In genomic region chr11:111281237-111282160, GRCm38 (mm10) we compare ENCODE assay signal across 16 mouse cellular contexts.
DNase-seq lines count a peak whose midpoint lies in the region; TF ChIP-seq lines count a peak whose summit lies in the region.
"Had no signal": no experiment of that assay in that cellular context is flagged by ENCODE, and none has a peak within 500 bp of the region (broad histone marks: within the 10 kb centered on the region; RNA-seq: fewer than 3 reads in every experiment).

No protein-coding gene starts in this region.

- H3K27ac ChIP-seq in cortical plate, adult 2 months (ENCODE audit: insufficient read depth, low read length): 0 out of 2 replicates have a peak overlapping the region, but pooled peaks have one; percentile 5
- H3K27ac ChIP-seq in limb, embryonic 10.5 days: peak overlapping the region; percentile 64
- H3K27ac ChIP-seq in thymus, adult 2 months (ENCODE audit: control insufficient read depth, insufficient read depth, low read length): no peak overlapping the region
- H3K27ac ChIP-seq: embryonic facial prominence, embryonic 10.5 days; heart, embryonic 10.5 days; hindbrain, embryonic 13.5 days; limb, embryonic 13.5 days; liver, embryonic 15.5 days; macrophage had no signal

- no peaks in the 10 kb centered on the region for H3K36me3 ChIP-seq in limb, embryonic 10.5 days
- no peaks in the 10 kb centered on the region for H3K36me3 ChIP-seq in thymus, adult 2 months (ENCODE audit: control insufficient read depth, insufficient read depth, low read length)
- H3K36me3 ChIP-seq: embryonic facial prominence, embryonic 10.5 days; heart, embryonic 10.5 days; hindbrain, embryonic 13.5 days; limb, embryonic 13.5 days; liver, embryonic 15.5 days had no signal

- H3K9me3 ChIP-seq in limb, embryonic 10.5 days (replicated peaks): no peaks in the 10 kb centered on the region
- H3K9me3 ChIP-seq: embryonic facial prominence, embryonic 10.5 days; heart, embryonic 10.5 days; hindbrain, embryonic 13.5 days; limb, embryonic 13.5 days; liver, embryonic 15.5 days had no signal

- TF ChIP-seq POLR2A in cortical plate, adult 2 months (IDR thresholded peaks at IDR 0.05; ENCODE audit: extremely low read depth, insufficient read depth, low read length): no peak
- no peak for TF ChIP-seq POLR2A in thymus, adult 2 months (IDR thresholded peaks at IDR 0.05; ENCODE audit: control insufficient read depth, extremely low read depth, insufficient read depth, low read length, poor library complexity)

- H3K27me3 ChIP-seq in limb, embryonic 10.5 days (ENCODE audit: low read depth, poor library complexity, severe bottlenecking): no peaks in the 10 kb centered on the region
- H3K27me3 ChIP-seq in thymus, adult 2 months (ENCODE audit: control insufficient read depth, insufficient read depth, low read length): no peaks in the 10 kb centered on the region
- H3K27me3 ChIP-seq: hindbrain, embryonic 13.5 days; limb, embryonic 13.5 days; liver, embryonic 15.5 days had no signal

- DNase-seq in left cerebral cortex, adult 18-20 months (ENCODE audit: low spot score in 2 of 2): peak; percentile 6 to 42
- DNase-seq in left cerebral cortex, adult 11 months (ENCODE audit: low spot score): no peak
- DNase-seq in frontal cortex, postnatal 36 days (ENCODE audit: low spot score in 2 of 2): peak; percentile 17 to 28
- DNase-seq in limb, embryonic 10.5 days (ENCODE audit: low spot score): no peak
- DNase-seq in thymus, adult 2 months: no peak
- DNase-seq in T-cell, adult 2 months (ENCODE audit: low spot score): no peak
- DNase-seq: adrenal gland, adult 2 months; cerebellum, adult 8-10 months; thymus, adult 18-20 months had no signal

- no peaks in the 10 kb centered on the region for H3K4me1 ChIP-seq in cortical plate, adult 2 months (ENCODE audit: control insufficient read depth, insufficient read depth, low read length)
- H3K4me1 ChIP-seq in limb, embryonic 10.5 days: peaks cover 44% of the 10 kb centered on the region
- H3K4me1 ChIP-seq in thymus, adult 2 months (replicated peaks; ENCODE audit: control insufficient read depth, insufficient read depth, low read length): no peaks in the 10 kb centered on the region
- H3K4me1 ChIP-seq: liver, embryonic 15.5 days had no signal

- no peak for TF ChIP-seq CTCF in cortical plate, adult 2 months (IDR thresholded peaks at IDR 0.05; ENCODE audit: extremely low read depth, insufficient read depth, low read length)
- no peak for TF ChIP-seq CTCF in thymus, adult 2 months (IDR thresholded peaks at IDR 0.05; ENCODE audit: borderline replicate concordance, control insufficient read depth, extremely low read depth, insufficient read depth, low read length, poor library complexity)

- 52% methylated on average over 7 of the region's 7 CpGs for whole genome bisulfite sequencing in limb, embryonic 10.5 days
- 84% methylated on average over 7 of the region's 7 CpGs for WGBS in thymus, adult 2 months

- H3K4me3 ChIP-seq in cortical plate, adult 2 months (ENCODE audit: insufficient read depth, low read length): no peak overlapping the region
- no peak overlapping the region for H3K4me3 ChIP-seq in limb, embryonic 10.5 days
- H3K4me3 ChIP-seq in thymus, adult 2 months (ENCODE audit: control insufficient read depth, insufficient read depth, low read length): no peak overlapping the region
- H3K4me3 ChIP-seq: embryonic facial prominence, embryonic 10.5 days; heart, embryonic 10.5 days; hindbrain, embryonic 13.5 days; limb, embryonic 13.5 days; liver, embryonic 15.5 days had no signal

Comparison
In these comparisons a context has a peak if more than half of its experiments do, and no peak if none do; other contexts are left out.
1. DNase-seq: peak in left cerebral cortex, adult 18-20 months (2 of 2) and frontal cortex, postnatal 36 days (2 of 2); none in left cerebral cortex, adult 11 months (single experiment), limb, embryonic 10.5 days (single experiment), thymus, adult 2 months (single experiment) and T-cell, adult 2 months (single experiment).